Mouse (Mus musculus): ENCODE measurements around the gene Fam53b.

DNA sequence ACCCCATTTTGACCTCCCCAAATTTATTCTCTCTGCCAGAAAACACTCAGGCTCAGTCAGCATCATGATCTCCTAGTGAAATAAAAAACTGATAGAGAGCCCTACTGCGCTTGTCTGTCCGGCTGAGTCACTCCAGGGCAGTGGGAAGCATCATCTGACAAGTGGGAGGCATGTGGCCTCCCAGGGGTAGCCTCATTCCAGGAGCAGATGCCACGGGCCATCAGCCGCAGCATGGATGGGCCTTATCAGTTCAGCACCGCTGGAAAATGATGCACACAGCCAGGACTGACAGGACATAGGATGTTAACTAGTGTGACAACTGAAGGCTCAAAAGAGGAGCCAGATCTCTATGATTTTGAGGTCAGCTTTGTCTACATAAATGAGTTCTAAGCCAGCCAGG is 27.6 kb upstream of the Fam53b start:
- TF ChIP-seq CTCF (IDR thresholded peaks at IDR 0.05; ENCODE audit: insufficient read depth, low read length) (no peak), POLR2A (IDR thresholded peaks at IDR 0.05; ENCODE audit: borderline replicate concordance, extremely low read depth, low read depth, low read length) (no peak)

Measured in lung, adult 2 months (tissue).